Mouse (Mus musculus) erythroblast, embryonic 14.5 days (primary cell): Measurements from ENCODE around the gene Uckl1. TPM values are rescaled to one million over a fixed set of nuclear protein-coding genes. Genes with fewer than 3 reads are reported as not detected.

Source experiments
- H3K27me3 ChIP-seq: 2 replicates; pipeline ENCODE4 v1.6.1; 2012; ENCODE audit warnings: inconsistent platforms; ENCODE audit not compliant: control insufficient read depth
- H3K36me3 ChIP-seq: 2 replicates; pipeline ENCODE4 v1.6.1; 2012; ENCODE audit warnings: mild to moderate bottlenecking, inconsistent platforms; ENCODE audit not compliant: control insufficient read depth
- H3K4me1 ChIP-seq: 2 replicates; pipeline ENCODE4 v1.6.1; 2012; ENCODE audit warnings: inconsistent platforms; ENCODE audit not compliant: control insufficient read depth
- H3K4me3 ChIP-seq: replicated peaks from 2 replicates; pipeline ENCODE3; 2012; ENCODE audit warnings: moderate library complexity, mild to moderate bottlenecking, inconsistent platforms
- H3K9me3 ChIP-seq: 2 replicates; pipeline ENCODE4 v1.6.1; 2012; ENCODE audit warnings: low read length, inconsistent platforms, mixed read lengths; ENCODE audit not compliant: control insufficient read depth
- GATA1 ChIP-seq: IDR thresholded peaks from 2 replicates; pipeline ENCODE4 v1.6.1; 2012; ENCODE audit warnings: low read length, inconsistent platforms, mixed read lengths
- TAL1 ChIP-seq: IDR thresholded peaks from 3 replicates; pipeline ENCODE4 v1.6.1; 2012; ENCODE audit warnings: low read length, inconsistent platforms, mixed read lengths
- polyA plus RNA-seq: library from polyadenylated mRNA; stranded (reverse); fragments of >175 nt; gene quantifications from 2 replicates; pipeline ENCODE4 v1.2.3, GENCODE M21; 2012

The Uckl1 gene
- polyA plus RNA-seq, 1 experiment, result 1.5 TPM

DNA sequence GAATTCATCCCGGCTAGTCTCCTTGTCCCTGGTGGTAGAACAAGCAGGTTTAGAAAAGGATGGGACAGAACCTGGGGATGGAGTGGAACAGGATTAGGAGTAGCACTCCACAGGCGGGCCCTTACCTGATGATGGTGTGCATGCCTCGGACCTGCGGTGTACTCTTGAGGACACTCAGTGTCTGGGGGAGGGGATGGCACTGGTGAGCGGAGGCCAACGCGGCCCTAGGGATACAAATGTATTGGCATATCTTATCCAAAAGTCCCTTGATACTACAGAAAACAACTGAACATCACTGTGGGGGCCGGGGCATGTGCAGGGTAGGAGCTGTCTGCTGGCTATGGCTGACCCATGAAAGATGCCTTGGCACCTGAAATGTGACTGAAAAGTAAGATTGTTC is 14.3 kb downstream of the Uckl1 start:
- H3K4me3 ChIP-seq, result no peak overlapping the region
- H3K9me3 ChIP-seq, result no peaks in the 10 kb centered on the region
- peaks cover 56% of the 10 kb centered on the region for H3K36me3 ChIP-seq
- no peaks in the 10 kb centered on the region for H3K27me3 ChIP-seq
- TF ChIP-seq GATA1, result no peak
- TF ChIP-seq TAL1, result no peak
- H3K4me1 ChIP-seq, result peaks cover 72% of the 10 kb centered on the region

DNA sequence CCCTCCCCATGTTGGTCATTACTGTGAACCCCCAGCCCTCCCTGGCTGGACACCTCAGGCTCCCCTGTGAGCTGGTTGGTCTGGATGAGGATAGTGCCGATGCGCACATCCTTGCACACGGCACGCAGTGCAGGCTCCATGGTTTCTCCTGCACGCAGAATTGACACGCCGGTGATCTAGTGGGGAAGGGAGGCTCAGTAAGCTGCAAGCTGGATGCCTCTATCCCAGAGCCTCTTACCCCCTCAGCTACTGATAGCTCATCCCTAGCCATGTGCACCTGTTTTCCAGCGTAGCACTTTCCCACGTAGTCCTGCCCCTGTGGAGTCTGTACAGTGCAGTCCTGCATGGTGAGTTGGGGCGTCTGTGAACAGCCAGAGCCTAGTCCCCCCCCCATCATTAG is 14.8 kb downstream of the Uckl1 start:
- Histone ChIP-seq H3K4me1 (peaks cover 67% of the 10 kb centered on the region), H3K9me3 (no peaks in the 10 kb centered on the region), H3K4me3 (no peak overlapping the region), H3K27me3 (no peaks in the 10 kb centered on the region), H3K36me3 (peaks cover 51% of the 10 kb centered on the region)
- TF ChIP-seq TAL1, result no peak
- no peak for TF ChIP-seq GATA1

DNA sequence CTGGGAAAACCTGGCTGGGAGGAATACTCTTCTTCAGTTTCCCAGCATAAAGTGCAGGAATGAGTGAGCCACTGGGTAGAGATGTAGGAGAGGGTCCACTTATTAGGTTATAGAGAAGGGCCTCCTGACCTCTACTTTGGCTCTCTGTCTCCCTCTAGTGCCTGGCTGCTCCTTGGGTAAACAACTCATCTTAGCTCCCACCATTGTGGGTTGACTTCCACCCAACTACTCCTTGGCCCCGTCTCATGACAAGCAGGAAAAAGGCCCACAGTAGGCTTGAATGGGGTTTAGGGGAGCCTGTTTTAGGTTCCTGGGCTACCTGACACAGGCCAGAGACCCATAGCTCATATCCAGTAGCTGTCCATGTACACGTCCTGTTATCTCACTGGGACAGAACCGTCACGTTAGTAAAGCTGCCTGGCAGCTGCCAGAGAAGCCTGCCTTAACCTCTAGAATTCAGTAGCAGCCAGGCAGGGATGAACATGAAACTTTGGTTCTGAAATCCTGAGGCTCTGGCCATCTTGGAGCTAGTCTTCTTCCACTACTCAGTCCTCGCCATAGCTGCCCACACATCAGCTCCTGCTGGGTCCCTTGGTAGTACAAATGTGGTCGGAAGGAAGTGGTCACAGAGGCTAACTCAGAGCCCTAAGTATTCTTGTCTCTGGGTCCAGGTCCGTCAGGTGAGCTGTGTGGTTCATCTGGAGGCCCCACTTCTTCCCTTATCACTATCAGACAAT is 16.3 kb downstream of the Uckl1 start:
- TF ChIP-seq TAL1 (no peak), GATA1 (no peak)
- peaks cover 37% of the 10 kb centered on the region for H3K36me3 ChIP-seq
- peak overlapping the region; percentile 16 for H3K4me3 ChIP-seq

DNA sequence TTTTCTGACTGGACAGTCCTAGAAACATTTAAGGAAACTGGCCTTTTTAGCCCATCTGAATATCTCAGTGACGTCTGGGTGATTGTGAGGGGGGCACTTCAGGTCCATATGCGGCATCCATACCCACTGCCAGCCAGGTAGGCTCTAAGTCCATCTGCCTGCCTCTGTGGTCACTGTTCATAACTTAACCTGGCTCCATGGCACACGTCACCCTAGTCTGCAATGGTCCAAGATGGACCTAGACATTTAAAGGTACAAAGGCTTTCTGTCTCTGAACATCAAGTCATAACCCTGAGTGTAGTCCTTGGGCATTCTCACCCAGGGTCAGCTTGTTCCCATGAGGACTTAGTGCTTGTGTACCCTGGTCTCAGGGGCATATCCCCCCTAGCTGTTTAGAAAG is 17.4 kb downstream of the Uckl1 start:
- no peaks in the 10 kb centered on the region for H3K27me3 ChIP-seq
- H3K36me3 ChIP-seq, result peaks cover 26% of the 10 kb centered on the region
- H3K4me1 ChIP-seq, result peaks cover 44% of the 10 kb centered on the region
- H3K9me3 ChIP-seq, result no peaks in the 10 kb centered on the region
- TF ChIP-seq TAL1, result no peak
- no peak for TF ChIP-seq GATA1
- no peak overlapping the region for H3K4me3 ChIP-seq

More for the DNA sequence above, 16.3 kb downstream of the Uckl1 start:
- H3K4me1 ChIP-seq, result peaks cover 53% of the 10 kb centered on the region
- no peaks in the 10 kb centered on the region for H3K27me3 ChIP-seq
- no peaks in the 10 kb centered on the region for H3K9me3 ChIP-seq

DNA sequence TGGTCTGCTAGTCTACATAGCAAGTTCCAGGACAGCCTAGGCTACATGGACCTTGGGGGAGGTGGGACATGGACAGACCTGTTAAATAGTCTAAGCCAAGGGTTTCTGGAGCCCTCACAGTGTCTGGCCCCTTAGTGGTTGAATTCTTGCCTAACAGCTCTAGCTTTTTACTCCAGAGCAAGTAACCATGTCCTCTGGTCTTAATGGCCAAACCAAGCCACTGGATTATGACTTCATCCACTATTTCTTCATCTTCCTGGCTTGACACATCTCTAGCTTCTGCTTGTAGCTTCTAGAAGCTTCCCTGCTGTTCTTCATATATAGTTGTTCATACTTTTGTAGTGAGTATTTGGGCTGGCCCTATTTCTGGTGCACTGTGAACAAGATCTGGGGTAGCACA is 30.9 kb downstream of the Uckl1 start:
- no peak for TF ChIP-seq GATA1
- no peak for TF ChIP-seq TAL1
- Histone ChIP-seq H3K36me3 (peaks cover 57% of the 10 kb centered on the region), H3K4me3 (no peak overlapping the region), H3K9me3 (no peaks in the 10 kb centered on the region), H3K27me3 (no peaks in the 10 kb centered on the region), H3K4me1 (peaks cover 17% of the 10 kb centered on the region)

DNA sequence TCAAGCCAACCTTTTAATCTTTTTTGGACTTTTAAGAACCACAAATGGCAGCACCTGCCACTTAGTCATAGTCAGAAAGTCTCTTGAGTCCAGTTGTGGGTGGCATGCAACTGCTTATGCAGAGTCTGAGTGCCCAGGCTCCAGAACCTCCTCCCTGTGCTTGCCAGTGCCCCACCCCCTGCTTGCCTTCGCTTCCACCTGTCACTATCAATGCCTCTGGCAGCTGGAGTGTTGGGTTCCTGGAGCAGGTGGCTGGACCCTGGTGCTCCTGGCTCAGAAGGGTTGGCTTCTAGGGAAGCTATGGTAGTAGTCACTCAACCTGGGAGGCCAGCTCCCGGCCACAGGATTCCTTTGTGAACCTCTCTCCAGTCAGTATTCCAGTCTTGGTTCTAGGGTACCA is 34.5 kb downstream of the Uckl1 start:
- H3K36me3 ChIP-seq, result peaks cover 87% of the 10 kb centered on the region
- H3K4me3 ChIP-seq, result no peak overlapping the region
- H3K4me1 ChIP-seq, result peaks cover 42% of the 10 kb centered on the region
- H3K9me3 ChIP-seq, result no peaks in the 10 kb centered on the region
- TF ChIP-seq TAL1, result no peak
- no peak for TF ChIP-seq GATA1
- no peaks in the 10 kb centered on the region for H3K27me3 ChIP-seq

DNA sequence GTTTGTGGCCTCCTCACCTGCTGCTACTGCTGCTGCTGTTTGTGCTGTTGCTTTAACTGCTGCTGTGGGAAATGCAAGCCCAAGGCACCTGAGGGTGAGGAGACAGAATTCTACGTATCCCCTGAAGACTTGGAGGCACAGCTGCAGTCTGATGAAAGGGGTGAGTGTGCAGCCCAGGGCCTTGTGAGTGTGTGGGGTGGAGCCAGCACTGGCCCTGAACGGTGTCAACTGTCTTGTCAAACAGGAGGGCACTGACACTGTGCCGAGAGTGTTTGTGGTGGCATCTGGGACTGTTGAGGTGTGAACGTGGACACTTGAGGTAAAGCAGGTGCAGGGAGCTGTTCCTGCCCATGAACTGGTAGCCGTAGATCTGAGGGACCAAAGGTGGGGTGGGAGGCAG is 36.0 kb downstream of the Uckl1 start:
- peaks cover 49% of the 10 kb centered on the region for H3K4me1 ChIP-seq
- peaks cover 85% of the 10 kb centered on the region for H3K36me3 ChIP-seq
- TF ChIP-seq TAL1 (no peak), GATA1 (no peak)

DNA sequence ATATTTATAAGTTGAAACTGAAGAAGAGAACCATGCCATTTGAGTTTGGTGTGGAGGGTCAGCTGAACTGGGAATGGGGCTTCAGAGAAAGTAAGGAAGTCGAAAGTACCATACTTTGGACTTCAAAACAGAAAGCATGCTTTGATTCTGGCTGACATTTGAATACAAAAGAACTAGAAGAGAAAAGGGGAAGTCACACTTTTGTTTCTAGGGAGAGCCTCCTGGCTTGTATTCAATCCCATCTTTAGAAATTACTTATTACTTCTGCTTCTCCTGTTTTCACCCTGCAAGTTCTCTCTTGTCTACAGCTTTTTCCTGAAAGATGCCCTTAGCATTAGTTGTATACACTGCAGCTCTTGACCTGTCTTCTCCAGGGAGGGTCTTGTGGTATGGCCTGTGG is 36.5 kb downstream of the Uckl1 start:
- Histone ChIP-seq H3K36me3 (peaks cover 80% of the 10 kb centered on the region), H3K9me3 (no peaks in the 10 kb centered on the region), H3K27me3 (no peaks in the 10 kb centered on the region), H3K4me3 (no peak overlapping the region), H3K4me1 (peaks cover 49% of the 10 kb centered on the region)
- TF ChIP-seq TAL1, result no peak
- no peak for TF ChIP-seq GATA1

More for the DNA sequence above, 36.0 kb downstream of the Uckl1 start:
- no peaks in the 10 kb centered on the region for H3K27me3 ChIP-seq
- H3K4me3 ChIP-seq, result no peak overlapping the region
- no peaks in the 10 kb centered on the region for H3K9me3 ChIP-seq

DNA sequence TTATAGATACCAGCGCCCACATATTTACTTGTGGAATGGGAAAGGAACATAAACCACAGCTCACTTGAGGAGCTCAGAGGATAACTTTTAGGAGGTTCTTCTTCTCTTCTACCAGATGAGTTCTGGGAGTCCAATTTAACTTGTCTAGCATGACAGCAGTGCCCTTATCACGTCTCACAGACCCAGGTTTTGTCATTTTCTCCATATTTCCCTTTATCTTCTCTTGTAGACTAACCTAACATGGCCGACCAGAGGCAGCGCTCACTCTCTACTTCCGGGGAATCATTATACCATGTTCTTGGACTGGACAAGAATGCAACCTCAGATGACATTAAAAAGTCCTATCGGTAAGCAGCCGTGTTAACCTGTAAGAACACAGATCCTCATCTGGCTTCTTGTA is 38.5 kb downstream of the Uckl1 start:
- peaks cover 49% of the 10 kb centered on the region for H3K4me1 ChIP-seq
- H3K4me3 ChIP-seq, result no peak overlapping the region
- TF ChIP-seq TAL1, result no peak
- TF ChIP-seq GATA1, result no peak
- H3K36me3 ChIP-seq, result peaks cover 73% of the 10 kb centered on the region
- H3K27me3 ChIP-seq, result no peaks in the 10 kb centered on the region
- H3K9me3 ChIP-seq, result no peaks in the 10 kb centered on the region
